Mouse (Mus musculus): ENCODE data around the gene D130043K22Rik.

GRCm38 (mm10) chr13:24861084-24861483, 16.1 kb downstream of the D130043K22Rik start:
- TF ChIP-seq CTCF (IDR thresholded peaks at IDR 0.05; ENCODE audit: borderline replicate concordance, insufficient read depth, low read depth, low read length) (no peak), POLR2A (IDR thresholded peaks at IDR 0.05; ENCODE audit: borderline replicate concordance, insufficient read depth, low read length) (no peak)

All from cerebellum, adult 2 months (tissue).